Mouse (Mus musculus) C2C12 (cell line): ENCODE results near the gene Rab3gap1.

Experiments
- CTCF ChIP-seq: IDR thresholded peaks from one replicate; pipeline ENCODE4 v1.5.1; 2011; ENCODE audit not compliant: control insufficient read depth, insufficient read depth, insufficient read length
- FOSL1 ChIP-seq: IDR thresholded peaks from one replicate; pipeline ENCODE4 v1.8.0; 2011; ENCODE audit warnings: mild to moderate bottlenecking, low read length; ENCODE audit not compliant: poor library complexity, insufficient read depth, severe bottlenecking
- MAX ChIP-seq: IDR thresholded peaks from one replicate; pipeline ENCODE4 v1.6.1; 2011; ENCODE audit warnings: mild to moderate bottlenecking, control low read depth
- USF1 ChIP-seq: IDR thresholded peaks from one replicate; pipeline ENCODE4 v1.6.1; 2011; ENCODE audit warnings: low read depth, mild to moderate bottlenecking, control low read depth, moderate library complexity

- TF ChIP-seq CTCF (no peak), MAX (no peak), USF1 (no peak), FOSL1 (no peak)
These were observed 80.2 kb downstream of the Rab3gap1 start for GRCm38 (mm10) chr1:127948748-127949147.
